Mouse (Mus musculus) adrenal gland, postnatal 25 days (tissue): ENCODE measurements around the gene Cdc42bpa. TPM values are rescaled to one million over a fixed set of nuclear protein-coding genes. Genes with fewer than 3 reads are reported as not detected.

Experiments used
- DNase-seq: peaks from one replicate; pipeline ENCODE4 v3.0.0; 2021; ENCODE audit warnings: mixed read lengths
- total RNA-seq: library from RNA; stranded (reverse); gene quantifications from 2 replicates; pipeline ENCODE4 v1.2.3, GENCODE M21; 2021

Cdc42bpa gene
- total RNA-seq, 1 experiment from 2014 or later: 58.2 TPM

GRCm38 (mm10) chr1:180192866-180193265 lies 232.6 kb downstream of the Cdc42bpa start:
- no peak for DNase-seq

DNA sequence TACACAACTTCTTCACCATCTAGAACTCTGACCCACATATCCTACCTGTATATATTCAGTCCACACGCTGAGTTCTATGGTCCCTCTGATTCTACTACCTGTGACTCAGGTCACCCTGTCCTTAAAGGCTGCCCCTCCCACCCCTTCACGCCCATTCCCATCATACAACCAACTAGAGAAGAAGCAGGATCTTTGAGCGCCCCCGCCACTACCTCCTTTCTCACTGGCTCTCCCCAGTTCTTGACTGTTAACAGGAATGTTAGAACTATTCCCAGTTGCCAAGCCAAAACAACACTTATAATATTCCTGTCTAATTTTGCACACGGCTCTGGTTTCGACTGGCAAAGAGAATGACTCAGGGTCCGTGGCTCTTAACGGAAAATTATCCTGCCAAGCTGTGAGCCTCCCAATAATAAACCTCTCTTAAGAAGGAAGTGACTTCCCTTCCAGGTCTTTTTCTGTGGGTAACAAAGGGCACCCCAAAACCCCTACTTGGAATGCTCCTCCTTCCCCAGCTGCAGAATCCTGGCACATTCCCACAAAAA lies 233.2 kb downstream of the Cdc42bpa start:
- no peak for DNase-seq

GRCm38 (mm10) chr1:180194048-180194447 lies 233.8 kb downstream of the Cdc42bpa start:
- no peak for DNase-seq

- peak; percentile 57 for DNase-seq
These were observed 234.7 kb downstream of the Cdc42bpa start for GRCm38 (mm10) chr1:180194781-180195471.

DNA sequence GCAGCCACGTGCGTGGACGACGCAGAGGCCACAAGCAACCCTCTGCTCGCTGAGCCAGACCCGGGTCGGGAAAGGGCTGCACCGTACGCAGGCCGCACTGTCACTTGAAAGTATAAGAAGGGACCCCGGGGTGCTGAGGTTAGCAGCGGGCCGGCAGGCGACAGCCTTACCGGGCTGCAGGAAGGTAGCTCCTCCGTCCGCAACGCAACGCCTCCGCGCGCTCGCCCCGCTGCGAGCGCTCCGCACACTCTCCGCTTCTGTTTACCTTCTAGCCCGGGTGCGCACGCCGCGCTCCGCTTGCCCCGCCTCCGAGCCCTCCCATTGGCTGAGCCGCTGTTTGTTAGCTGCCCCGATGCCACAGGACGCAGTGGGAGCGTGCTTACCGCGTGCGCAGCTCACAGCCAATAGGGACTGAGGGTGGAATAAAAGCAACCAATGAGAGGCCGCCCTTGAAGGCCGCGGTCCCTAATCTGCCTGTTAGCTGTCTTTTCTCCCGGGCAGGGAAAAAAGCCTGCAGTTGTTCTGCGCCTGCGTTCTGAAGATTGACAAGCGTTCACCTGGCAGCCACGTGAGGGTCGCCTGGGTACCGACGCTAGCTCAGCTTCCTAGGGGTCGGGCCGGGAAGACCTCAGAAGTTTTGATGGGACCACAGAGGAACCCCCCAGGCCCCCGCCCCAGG lies 235.6 kb downstream of the Cdc42bpa start:
- peak; percentile 98 for DNase-seq

GRCm38 (mm10) chr1:180196508-180196907 lies 236.2 kb downstream of the Cdc42bpa start:
- DNase-seq: no peak

DNA sequence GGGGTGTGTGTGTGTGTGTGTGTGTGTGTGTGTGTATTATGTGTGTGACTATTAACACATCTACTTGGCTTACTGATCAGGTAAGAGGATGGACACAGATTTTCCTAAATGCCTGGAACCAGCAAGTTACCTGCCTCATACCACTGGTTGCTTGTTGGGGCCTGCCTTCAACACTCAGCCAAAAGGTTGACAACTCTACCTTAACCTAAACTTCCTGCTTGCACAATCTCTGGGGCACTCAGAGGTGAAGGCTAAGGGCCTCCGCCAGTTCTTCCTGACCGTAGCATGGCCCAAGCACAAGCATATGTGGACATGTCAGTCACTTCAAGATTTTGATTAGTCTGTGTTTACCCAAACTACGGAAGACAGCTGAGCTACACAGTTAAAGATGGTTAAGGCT lies 237.7 kb downstream of the Cdc42bpa start:
- no peak for DNase-seq

GRCm38 (mm10) chr1:180198959-180199714 lies 238.9 kb downstream of the Cdc42bpa start, which contains the start of gene Coq8a:
Coq8a (minus strand) TSS chr1:180199602.
- DNase-seq: no peak

DNA sequence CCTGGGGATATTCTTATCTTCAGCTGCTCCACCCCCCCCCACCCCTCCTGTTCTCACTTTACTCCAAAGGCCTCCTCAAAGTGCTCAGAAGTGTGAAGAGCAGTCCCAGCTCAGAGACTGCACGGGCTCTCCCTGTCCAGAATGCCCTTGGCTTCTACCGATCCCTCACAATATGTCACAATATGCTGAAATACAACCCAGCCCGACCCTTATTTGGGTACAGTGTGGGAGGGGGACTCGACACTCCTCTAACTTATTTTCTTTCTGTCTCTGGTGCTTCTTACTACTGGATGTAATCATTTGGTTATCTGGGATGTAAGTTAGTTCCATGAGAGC lies 239.4 kb downstream of the Cdc42bpa start:
- DNase-seq: no peak

DNA sequence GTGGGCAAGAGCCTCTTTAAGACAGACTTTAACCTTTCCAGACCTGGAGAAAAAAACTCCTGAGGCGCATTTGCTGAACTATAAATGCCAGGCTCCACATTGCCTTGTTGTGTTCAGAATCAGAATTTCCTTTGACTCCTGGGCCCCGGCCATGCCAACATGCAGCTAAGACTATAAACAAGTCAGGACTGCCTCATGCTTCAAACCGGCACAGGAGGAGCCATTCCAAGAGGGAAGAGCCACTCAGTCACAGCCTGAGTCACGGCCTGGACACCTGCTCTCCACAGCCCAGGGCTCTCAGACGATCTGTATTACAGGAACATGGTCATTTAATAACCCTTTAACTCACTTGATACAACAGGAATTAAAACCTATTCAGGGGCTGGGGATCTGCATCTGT lies 240.4 kb downstream of the Cdc42bpa start:
- no peak for DNase-seq

DNA sequence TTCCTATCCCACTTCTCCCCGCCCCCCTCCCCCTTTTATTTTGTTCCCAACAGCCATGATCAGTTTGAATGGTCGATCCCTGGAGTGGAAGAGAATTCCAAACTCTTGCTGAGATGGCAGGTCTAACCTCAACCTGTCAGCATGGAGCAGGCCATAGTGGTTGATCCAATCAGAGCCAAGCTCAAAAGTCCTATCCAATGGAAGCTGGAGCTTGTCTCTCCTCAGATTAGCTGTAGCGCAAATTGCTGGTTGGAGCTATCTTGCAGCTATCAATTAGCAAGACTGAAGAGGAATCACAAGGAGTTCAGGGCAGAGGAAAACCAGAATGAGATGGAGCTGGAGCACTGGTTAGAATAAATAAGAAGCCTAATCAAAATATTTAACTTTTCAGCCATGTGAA lies 248.1 kb downstream of the Cdc42bpa start:
- DNase-seq: no peak

DNA sequence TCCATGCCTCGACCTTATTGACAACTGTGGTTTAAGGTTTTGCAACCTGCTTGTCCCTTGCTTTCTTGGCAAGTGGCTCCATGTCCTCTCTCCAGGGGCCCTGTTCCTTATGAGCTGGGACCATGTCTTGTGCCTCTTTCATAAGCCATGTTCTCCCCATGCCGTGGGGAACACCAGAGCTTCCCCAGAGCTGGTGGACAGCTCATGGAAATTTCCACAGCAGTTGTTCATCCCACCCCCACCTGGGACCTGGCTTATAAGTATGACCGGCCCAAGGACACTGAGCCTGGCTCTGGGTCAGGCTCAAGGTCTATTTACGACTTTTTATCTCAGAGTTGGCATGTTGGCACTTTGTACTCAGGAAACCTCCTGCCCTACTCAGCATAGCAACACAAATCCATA lies 249.8 kb downstream of the Cdc42bpa start:
- peak; percentile 64 for DNase-seq

DNA sequence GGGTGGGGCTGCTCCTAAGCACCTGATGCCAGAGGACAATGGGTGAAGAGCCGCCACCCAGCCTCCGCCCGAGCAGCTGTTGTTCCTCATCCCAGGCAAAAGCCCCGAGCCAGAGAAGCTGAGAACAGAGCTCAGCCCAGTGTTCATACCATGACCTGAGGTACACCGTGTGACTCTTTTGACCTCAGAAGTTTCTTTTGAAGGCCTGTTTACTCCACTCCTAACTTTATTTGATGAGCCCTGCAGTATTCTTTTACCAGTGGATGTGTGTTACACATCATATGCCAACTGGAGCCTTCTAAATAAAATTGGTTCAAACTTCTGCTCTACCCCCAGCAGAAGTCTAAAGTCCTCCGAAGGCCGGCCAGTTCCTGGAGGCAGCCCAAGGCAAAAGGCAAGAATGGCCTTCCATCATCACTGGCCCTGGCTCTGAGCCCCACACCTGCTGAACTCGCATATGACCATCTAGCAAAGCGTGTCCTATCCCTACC lies 250.6 kb downstream of the Cdc42bpa start:
- DNase-seq: peak; percentile 54

DNA sequence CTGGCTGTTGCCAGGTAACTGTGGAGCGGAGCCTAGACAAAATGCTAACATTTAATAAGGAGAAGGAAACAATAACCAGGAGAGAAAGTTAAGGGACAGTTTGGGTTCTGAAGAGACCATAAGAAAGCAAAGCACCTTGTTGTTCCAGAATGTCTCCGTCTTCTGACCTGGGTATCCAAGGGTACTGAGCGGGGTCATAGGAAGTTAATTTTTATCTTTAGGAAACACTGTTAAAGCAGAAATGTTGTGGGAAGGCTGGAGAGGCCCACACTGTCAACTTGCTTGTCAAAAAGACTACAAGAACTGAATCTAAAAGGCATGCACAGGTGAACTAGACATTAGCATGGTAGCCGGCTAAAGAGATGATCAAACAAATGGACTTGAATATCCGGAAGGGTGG lies 252.6 kb downstream of the Cdc42bpa start:
- DNase-seq: no peak

DNA sequence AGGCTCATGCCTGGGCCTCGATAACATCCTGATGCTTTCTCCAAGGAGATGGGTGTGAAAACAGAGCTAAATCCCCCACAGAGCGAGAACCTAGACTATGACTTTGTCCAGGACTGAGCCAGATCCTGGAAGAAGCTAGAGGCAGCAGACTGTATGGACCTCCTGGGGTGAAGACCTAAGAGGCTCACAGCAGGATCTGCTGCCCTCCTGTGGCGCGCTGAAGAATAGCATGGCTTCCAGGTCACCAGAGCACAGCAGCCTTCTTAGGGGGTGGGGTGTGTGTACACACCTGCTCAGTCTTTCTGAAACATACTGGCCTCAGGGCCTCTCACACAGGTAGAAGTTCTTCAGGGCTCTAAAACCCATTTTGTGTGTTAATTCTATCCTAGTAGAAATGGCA lies 254.8 kb downstream of the Cdc42bpa start:
- DNase-seq: peak; percentile 69

Other genes with a start within 250 kb of the Cdc42bpa start
- not detected in 2 replicates for gene Kif28, start 215.2 kb upstream of the Cdc42bpa start, total RNA-seq
- gene Gm10518, start 157.1 kb upstream of the Cdc42bpa start, total RNA-seq: not detected in 2 replicates
- 38.1 and 41.6 TPM in 2 replicates for gene Ahctf1, start 156.8 kb upstream of the Cdc42bpa start, total RNA-seq
- gene Coq8a, start 239.1 kb downstream of the Cdc42bpa start, total RNA-seq: 196 and 358 TPM in 2 replicates